Mouse (Mus musculus) heart, adult 2 months (tissue): ENCODE results near the gene Gas6.

Experiments used
- CTCF ChIP-seq: fragments of 200-600 bp; IDR thresholded peaks from 2 replicates; pipeline ENCODE4 v1.8.1; 2022; ENCODE audit warnings: antibody characterized with exemption, mild to moderate bottlenecking, moderate library complexity
- EP300 ChIP-seq: fragments of 200-500 bp; IDR thresholded peaks from 2 replicates; pipeline ENCODE4 v1.6.1; 2011; ENCODE audit warnings: low read depth, low read length, control low read depth; ENCODE audit not compliant: insufficient read depth
- POLR2A ChIP-seq: fragments of 200-500 bp; IDR thresholded peaks from 2 replicates; pipeline ENCODE4 v1.6.1; 2011; ENCODE audit warnings: mild to moderate bottlenecking, low read depth, low read length, control low read depth; ENCODE audit not compliant: insufficient read depth

DNA sequence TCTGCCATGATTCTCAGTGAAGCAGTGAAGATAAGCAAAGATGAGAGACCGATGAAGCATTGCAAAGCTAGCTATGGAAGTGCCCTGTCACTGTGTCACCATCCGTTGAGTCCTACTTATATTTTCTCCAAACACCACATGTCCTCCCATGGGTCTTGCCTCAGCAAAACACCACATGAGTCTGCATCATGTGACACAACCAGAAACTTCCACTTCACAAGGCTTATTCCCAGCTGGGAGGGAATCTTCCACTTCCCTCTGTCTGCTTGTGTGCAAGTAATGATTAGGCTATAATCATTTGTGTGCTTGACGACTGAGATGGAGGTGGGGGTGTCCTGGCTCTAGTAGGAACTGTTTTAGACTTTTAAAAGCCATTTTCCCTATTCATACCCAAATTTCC lies 6.9 kb upstream of the Gas6 start:
- TF ChIP-seq CTCF (no peak), POLR2A (no peak), EP300 (no peak)
